Mouse (Mus musculus) heart, embryonic 14.5 days (tissue): ENCODE measurements at regions not wholly inside any gene's neighbourhood (a gene's known extent, or its start where the extent isn't known, plus 50 kb on each side); places are given as distances from the start of the nearest gene placed in this dataset.
A peak's percentile ranks its signal among the peaks of the same experiment; 100 is the strongest.

Experiments
- ATAC-seq: fragments of 200-750 bp; cut with Nextera tagmentation; 2 replicates; pipeline ENCODE4 v1.8.0; 2017; ENCODE audit warnings: low read depth, moderate TSS enrichment; ENCODE audit not compliant: insufficient number of reproducible peaks, insufficient read depth, low FRiP score
- H3K27ac ChIP-seq, 2 experiments: fragments of 200-500 bp in 1 of 2; fragments of 300-500 bp in 1 of 2; sonication (generic) in 1 of 2; replicated peaks in 1 of 2; 2 replicates each; pipeline ENCODE4 v1.5.1; 2012 to 2014; ENCODE audit warnings: low read depth in 2 of 2, low read length in 2 of 2, control low read depth in 1 of 2, mild to moderate bottlenecking in 1 of 2, mixed read lengths in 1 of 2; ENCODE audit not compliant: control insufficient read depth in 1 of 2, insufficient read depth in 1 of 2
- H3K27me3 ChIP-seq: fragments of 300-500 bp; sonication (generic); 2 replicates; pipeline ENCODE4 v1.6.1; 2014; ENCODE audit warnings: mild to moderate bottlenecking, low read length, control low read depth; ENCODE audit not compliant: control insufficient read depth, insufficient read depth
- H3K36me3 ChIP-seq: fragments of 300-500 bp; sonication (generic); 2 replicates; pipeline ENCODE4 v1.6.1; 2014; ENCODE audit warnings: mild to moderate bottlenecking, control low read depth, low read length, mixed read lengths; ENCODE audit not compliant: control insufficient read depth, insufficient read depth
- H3K4me1 ChIP-seq, 2 experiments: fragments of 200-500 bp in 1 of 2; fragments of 300-500 bp in 1 of 2; sonication (generic) in 1 of 2; 2 replicates each; pipeline ENCODE4 v1.6.1; 2012 to 2014; ENCODE audit warnings: low read length in 2 of 2, control low read depth in 1 of 2, mixed read lengths in 1 of 2; ENCODE audit not compliant: control insufficient read depth in 2 of 2, insufficient read depth in 2 of 2
- H3K4me2 ChIP-seq: fragments of 300-500 bp; sonication (generic); 2 replicates; pipeline ENCODE4 v1.6.1; 2014; ENCODE audit warnings: mild to moderate bottlenecking, low read length
- H3K4me3 ChIP-seq, 2 experiments: fragments of 200-500 bp in 1 of 2; fragments of 300-500 bp in 1 of 2; sonication (generic) in 1 of 2; 2 replicates each; pipeline ENCODE4 v1.5.1; 2012 to 2014; ENCODE audit warnings: low read length in 2 of 2, mild to moderate bottlenecking in 2 of 2, control low read depth in 1 of 2, low read depth in 1 of 2, moderate library complexity in 1 of 2; ENCODE audit not compliant: control insufficient read depth in 1 of 2, insufficient read depth in 1 of 2
- H3K9ac ChIP-seq: fragments of 300-500 bp; sonication (generic); 2 replicates; pipeline ENCODE4 v1.6.1; 2014; ENCODE audit warnings: mild to moderate bottlenecking, low read length
- H3K9me3 ChIP-seq: fragments of 300-500 bp; sonication (generic); 2 replicates; pipeline ENCODE4 v1.6.1; 2016; ENCODE audit warnings: low read length, control low read depth; ENCODE audit not compliant: control insufficient read depth
- WGBS: fragments of 180-500 bp; shearing (Covaris S2); extraction: QIAGEN DNeasy Blood & Tissue Kit; methylation state at CpG from one replicate; pipeline ENCODE4 v1.1.7; 2014; 5-methylcytosine and 5-hydroxymethylcytosine counted together

GRCm38 (mm10) chr2:174917975-174918374 is 92.1 kb upstream of the Gm14444 start:
- Histone ChIP-seq H3K9me3 (no peaks in the 10 kb centered on the region), H3K36me3 (no peaks in the 10 kb centered on the region), H3K4me1 (no peaks in the 10 kb centered on the region; a peak in 3 of 4 replicates), H3K9ac (no peak overlapping the region), H3K27ac (no peak overlapping the region), H3K27me3 (no peaks in the 10 kb centered on the region), H3K4me3 (no peak overlapping the region), H3K4me2 (no peak overlapping the region)
- peak; percentile 48; the same call in 1 of the 2 replicates for ATAC-seq
- 28% methylated on average over 5 of the region's 5 CpGs for WGBS

- Histone ChIP-seq H3K27me3 (no peaks in the 10 kb centered on the region), H3K9me3 (no peaks in the 10 kb centered on the region), H3K4me1 (no peaks in the 10 kb centered on the region; a peak in 2 of 4 replicates), H3K27ac (no peak overlapping the region), H3K4me3 (no peak overlapping the region), H3K9ac (no peak overlapping the region), H3K4me2 (no peak overlapping the region), H3K36me3 (no peaks in the 10 kb centered on the region)
- WGBS = 56% methylated on average over 4 of the region's 4 CpGs
- no peak for ATAC-seq
These were observed 87.8 kb upstream of the Gm14444 start for GRCm38 (mm10) chr2:174922208-174922607.

- WGBS = 63% methylated on average over 2 of the region's 2 CpGs
- no peaks in the 10 kb centered on the region for H3K27me3 ChIP-seq
- ATAC-seq = no peak
These were observed 80.3 kb upstream of the Gm14444 start for GRCm38 (mm10) chr2:174929718-174930117.

GRCm38 (mm10) chr2:174932137-174933012 is 77.7 kb upstream of the Gm14444 start:
- Histone ChIP-seq H3K4me2 (no peak overlapping the region), H3K9me3 (no peaks in the 10 kb centered on the region), H3K4me1 (no peaks in the 10 kb centered on the region; a peak in 1 of 4 replicates), H3K27ac (no peak overlapping the region), H3K36me3 (no peaks in the 10 kb centered on the region), H3K4me3 (no peak overlapping the region), H3K9ac (no peak overlapping the region), H3K27me3 (no peaks in the 10 kb centered on the region)
- 34% methylated on average over 20 of the region's 20 CpGs for WGBS
- ATAC-seq = no peak

More at GRCm38 (mm10) chr2:174929718-174930117, 80.3 kb upstream of the Gm14444 start:
- Histone ChIP-seq H3K36me3 (no peaks in the 10 kb centered on the region), H3K27ac (no peak overlapping the region), H3K4me2 (no peak overlapping the region), H3K9ac (no peak overlapping the region), H3K9me3 (no peaks in the 10 kb centered on the region), H3K4me3 (no peak overlapping the region), H3K4me1 (no peaks in the 10 kb centered on the region; a peak in 1 of 4 replicates)

GRCm38 (mm10) chr2:174933013-174933353 is 77.1 kb upstream of the Gm14444 start:
- H3K27ac ChIP-seq = no peak overlapping the region
- H3K9ac ChIP-seq = no peak overlapping the region
- 17% methylated on average over 6 of the region's 6 CpGs for WGBS
- H3K36me3 ChIP-seq = no peaks in the 10 kb centered on the region
- no peaks in the 10 kb centered on the region for H3K9me3 ChIP-seq
- no peak for ATAC-seq
- H3K4me2 ChIP-seq = no peak overlapping the region
- H3K4me1 ChIP-seq = no peaks in the 10 kb centered on the region; a peak in 1 of 4 replicates
- no peaks in the 10 kb centered on the region for H3K27me3 ChIP-seq
- H3K4me3 ChIP-seq = no peak overlapping the region

- Histone ChIP-seq H3K4me2 (no peak overlapping the region), H3K36me3 (no peaks in the 10 kb centered on the region), H3K4me1 (no peaks in the 10 kb centered on the region; a peak in 1 of 4 replicates), H3K9ac (no peak overlapping the region), H3K27me3 (no peaks in the 10 kb centered on the region), H3K9me3 (no peaks in the 10 kb centered on the region), H3K4me3 (no peak overlapping the region), H3K27ac (no peak overlapping the region)
- 27% methylated on average over 5 of the region's 5 CpGs for WGBS
- ATAC-seq = no peak
These were observed 73.4 kb upstream of the Gm14444 start for GRCm38 (mm10) chr2:174936665-174937064.

GRCm38 (mm10) chr2:174937930-174938329 is 72.1 kb upstream of the Gm14444 start:
- no peaks in the 10 kb centered on the region for H3K4me1 ChIP-seq

GRCm38 (mm10) chr2:174942221-174942620 is 67.8 kb upstream of the Gm14444 start:
- no peak overlapping the region for H3K27ac ChIP-seq
- WGBS = 87% methylated on average over 4 of the region's 4 CpGs

More at GRCm38 (mm10) chr2:174937930-174938329, 72.1 kb upstream of the Gm14444 start:
- 81% methylated on average over 4 of the region's 4 CpGs for WGBS
- H3K4me2 ChIP-seq = no peak overlapping the region
- no peak for ATAC-seq
- no peak overlapping the region for H3K9ac ChIP-seq
- no peaks in the 10 kb centered on the region for H3K9me3 ChIP-seq
- H3K27ac ChIP-seq = no peak overlapping the region
- H3K4me3 ChIP-seq = no peak overlapping the region
- H3K36me3 ChIP-seq = no peaks in the 10 kb centered on the region
- H3K27me3 ChIP-seq = no peaks in the 10 kb centered on the region

More at GRCm38 (mm10) chr2:174942221-174942620, 67.8 kb upstream of the Gm14444 start:
- Histone ChIP-seq H3K4me2 (no peak overlapping the region), H3K4me3 (no peak overlapping the region), H3K9ac (no peak overlapping the region), H3K27me3 (no peaks in the 10 kb centered on the region), H3K36me3 (no peaks in the 10 kb centered on the region), H3K9me3 (no peaks in the 10 kb centered on the region), H3K4me1 (no peaks in the 10 kb centered on the region)
- no peak for ATAC-seq
